Mouse (Mus musculus): Measurements from ENCODE around the gene Med16. TPM values are rescaled to one million over a fixed set of nuclear protein-coding genes. Genes with fewer than 3 reads are reported as not detected.
A peak's percentile ranks its signal among the peaks of the same experiment; 100 is the strongest.

Gene Med16
- total RNA-seq, 1 experiment from 2014 or later: 13.3 TPM

GRCm38 (mm10) chr10:79855558-79856184 is 53.1 kb downstream of the Med16 start:
- no peak for ATAC-seq (replicated peaks; ENCODE audit: insufficient number of reproducible peaks, low FRiP score, low TSS enrichment, poor library complexity, severe bottlenecking)

GRCm38 (mm10) chr10:79854801-79855541 is 53.8 kb downstream of the Med16 start:
- ATAC-seq (replicated peaks; ENCODE audit: insufficient number of reproducible peaks, low FRiP score, low TSS enrichment, poor library complexity, severe bottlenecking): no peak

GRCm38 (mm10) chr10:79853860-79854795 is 54.6 kb downstream of the Med16 start, which contains the start of gene Ptbp1:
TSS of gene Ptbp1 (plus strand) at chr10:79854427.
- ATAC-seq (replicated peaks; ENCODE audit: insufficient number of reproducible peaks, low FRiP score, low TSS enrichment, poor library complexity, severe bottlenecking): peak; percentile 87

GRCm38 (mm10) chr10:79853392-79853791 is 55.3 kb downstream of the Med16 start:
- no peak for ATAC-seq (replicated peaks; ENCODE audit: insufficient number of reproducible peaks, low FRiP score, low TSS enrichment, poor library complexity, severe bottlenecking)

GRCm38 (mm10) chr10:79852827-79853226 is 55.9 kb downstream of the Med16 start:
- ATAC-seq (replicated peaks; ENCODE audit: insufficient number of reproducible peaks, low FRiP score, low TSS enrichment, poor library complexity, severe bottlenecking): no peak

- no peak for ATAC-seq (replicated peaks; ENCODE audit: insufficient number of reproducible peaks, low FRiP score, low TSS enrichment, poor library complexity, severe bottlenecking)
Measured at GRCm38 (mm10) chr10:79852107-79852789, 56.5 kb downstream of the Med16 start.

GRCm38 (mm10) chr10:79851653-79852052 is 57.1 kb downstream of the Med16 start:
- no peak for ATAC-seq (replicated peaks; ENCODE audit: insufficient number of reproducible peaks, low FRiP score, low TSS enrichment, poor library complexity, severe bottlenecking)

- no peak for ATAC-seq (replicated peaks; ENCODE audit: insufficient number of reproducible peaks, low FRiP score, low TSS enrichment, poor library complexity, severe bottlenecking)
Measured at GRCm38 (mm10) chr10:79849941-79850628, 58.6 kb downstream of the Med16 start.

- no peak for ATAC-seq (replicated peaks; ENCODE audit: insufficient number of reproducible peaks, low FRiP score, low TSS enrichment, poor library complexity, severe bottlenecking)
Measured at GRCm38 (mm10) chr10:79846553-79846952, 62.2 kb downstream of the Med16 start.

Other genes starting within 250 kb of the Med16 start
- gene Madcam1, start 244.4 kb downstream of the Med16 start, total RNA-seq (2017): not detected in 3 replicates
- gene Tpgs1, start 239.6 kb downstream of the Med16 start, total RNA-seq (2017): 8.9 to 28.4 TPM (median 25.4 TPM) in 3 replicates
- 76.0 to 109 TPM (median 89.7 TPM) in 3 replicates for gene Cdc34, start 226.7 kb downstream of the Med16 start, total RNA-seq (2017)
- gene Gzmm, start 219.9 kb downstream of the Med16 start, total RNA-seq (2017): 0.29 to 17.0 TPM (median 3.0 TPM) in 3 replicates
- gene Bsg, start 204.4 kb downstream of the Med16 start, total RNA-seq (2017): 158 to 185 TPM (median 179 TPM) in 3 replicates
- not detected in 3 replicates for gene Hcn2, start 192.3 kb downstream of the Med16 start, total RNA-seq (2017)
- gene Polrmt, start 162.3 kb downstream of the Med16 start, total RNA-seq (2017): 8.3 to 15.9 TPM (median 10.4 TPM) in 3 replicates
- not detected in 3 replicates for gene Fgf22, start 153.8 kb downstream of the Med16 start, total RNA-seq (2017)
- 3.5 to 18.0 TPM (median 8.8 TPM) in 3 replicates for gene Rnf126, start 142.0 kb downstream of the Med16 start, total RNA-seq (2017)
- gene Fstl3, start 131.7 kb downstream of the Med16 start, total RNA-seq (2017): 1.3 to 3.3 TPM (median 2.0 TPM) in 3 replicates
- 0.21 to 2.1 TPM in 2 of 3 replicates, not detected in the other for gene Prss57, start 118.0 kb downstream of the Med16 start, total RNA-seq (2017)
- gene Palm, start 115.4 kb downstream of the Med16 start, total RNA-seq (2017): 21.3 to 30.9 TPM (median 27.0 TPM) in 3 replicates
- gene Misp, start 87.9 kb downstream of the Med16 start, total RNA-seq (2017): not detected in 3 replicates
- gene Ptbp1, start 54.5 kb downstream of the Med16 start, total RNA-seq (2017): 55.7 to 124 TPM (median 78.8 TPM) in 3 replicates
- not detected in 3 replicates for gene Prtn3, start 34.4 kb downstream of the Med16 start, total RNA-seq (2017)
- 0.95 TPM in 1 of 3 replicates, not detected in the others for gene Plppr3, start 34.3 kb downstream of the Med16 start, total RNA-seq (2017)
- gene Elane, start 22.7 kb downstream of the Med16 start, total RNA-seq (2017): not detected in 3 replicates
- gene Cfd, start 18.1 kb downstream of the Med16 start, total RNA-seq (2017): not detected in 3 replicates
- not detected in 3 replicates for gene Gm26602, start 1.9 kb upstream of the Med16 start, total RNA-seq (2017)
- 0.39 TPM in 1 of 3 replicates, not detected in the others for gene Kiss1r, start 8.0 kb upstream of the Med16 start, total RNA-seq (2017)
- gene R3hdm4, start 12.3 kb upstream of the Med16 start, total RNA-seq (2017): 23.4 to 53.8 TPM (median 35.4 TPM) in 3 replicates
- 35.3 to 38.9 TPM (median 36.8 TPM) in 3 replicates for gene Arid3a, start 18.1 kb upstream of the Med16 start, total RNA-seq (2017)
- gene Wdr18, start 51.2 kb upstream of the Med16 start, total RNA-seq (2017): 7.8 to 14.2 TPM (median 8.8 TPM) in 3 replicates
- gene Grin3b, start 61.8 kb upstream of the Med16 start, total RNA-seq (2017): not detected in 3 replicates
- 49.0 to 80.6 TPM (median 59.1 TPM) in 3 replicates for gene Tmem259, start 75.4 kb upstream of the Med16 start, total RNA-seq (2017)
- gene Cnn2, start 79.7 kb upstream of the Med16 start, total RNA-seq (2017): 210 to 295 TPM (median 228 TPM) in 3 replicates
- gene Abca7, start 87.6 kb upstream of the Med16 start, total RNA-seq (2017): 33.6 to 53.0 TPM (median 45.9 TPM) in 3 replicates
- 356 to 478 TPM (median 365 TPM) in 3 replicates for gene Arhgap45, start 107.7 kb upstream of the Med16 start, total RNA-seq (2017)
- gene Polr2e, start 130.9 kb upstream of the Med16 start, total RNA-seq (2017): 83.4 to 130 TPM (median 95.9 TPM) in 3 replicates
- 250 to 253 TPM (median 251 TPM) in 3 replicates for gene Gpx4, start 138.2 kb upstream of the Med16 start, total RNA-seq (2017)
- gene Sbno2, start 196.6 kb upstream of the Med16 start, total RNA-seq (2017): 50.6 to 75.0 TPM (median 51.9 TPM) in 3 replicates
- gene Stk11, start 206.9 kb upstream of the Med16 start, total RNA-seq (2017): 155 to 177 TPM (median 155 TPM) in 3 replicates
- gene Atp5d, start 229.7 kb upstream of the Med16 start, total RNA-seq (2017): 26.1 to 49.8 TPM (median 29.5 TPM) in 3 replicates
- gene Cbarp, start 231.9 kb upstream of the Med16 start, total RNA-seq (2017): 0.29 to 5.8 TPM (median 4.1 TPM) in 3 replicates
- gene Midn, start 239.3 kb upstream of the Med16 start, total RNA-seq (2017): 27.3 to 65.5 TPM (median 29.9 TPM) in 3 replicates